Mouse (Mus musculus): ENCODE results near the gene Uxs1. TPM values are rescaled to one million over a fixed set of nuclear protein-coding genes. Genes with fewer than 3 reads are reported as not detected.
A peak's percentile ranks its signal among the peaks of the same experiment; 100 is the strongest.

The Uxs1 gene
- 21.1 and 22.0 TPM in 2 replicates for polyA plus RNA-seq (2014; fragmentation: Nextera tagmentation; extraction: Ambion mirVana)

DNA sequence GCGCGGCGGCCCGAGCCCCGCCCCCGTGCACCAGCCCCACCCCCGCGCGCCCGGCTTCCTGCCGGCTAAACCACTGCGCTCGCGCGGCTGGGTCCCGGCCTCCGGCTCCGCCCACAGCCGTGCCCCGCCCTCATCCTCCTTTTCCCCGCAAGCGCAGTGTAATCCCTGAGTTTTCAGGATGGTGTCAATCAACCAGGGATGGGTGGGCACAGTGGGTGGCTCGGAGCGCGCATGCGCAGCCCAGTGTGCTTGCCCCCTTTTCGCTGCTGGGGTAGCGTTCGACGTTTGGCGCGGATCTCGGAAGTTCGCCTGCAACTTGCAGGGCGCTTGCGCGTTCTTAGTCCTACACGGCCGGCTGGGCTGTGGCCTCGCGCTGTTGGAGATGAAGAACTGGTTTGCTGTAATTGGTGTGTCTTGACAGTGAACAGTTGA is at the start of gene Uxs1:
Gene Uxs1, minus strand, starts transcription at position 38 of the 432 bp plus-strand sequence.
- Histone ChIP-seq H3K4me1 (replicated peaks; ENCODE audit: control insufficient read depth, insufficient read depth, low read length) (peaks cover 2% of the 10 kb centered on the region; the same call in 1 of the 2 replicates), H3K4me2 (ENCODE audit: low read depth, low read length, severe bottlenecking) (peak within 1 kb of the TSS; percentile 89), H3K27me3 (ENCODE audit: control insufficient read depth, insufficient read depth, low read length) (no peaks in the 10 kb centered on the region), H3K9me3 (ENCODE audit: control insufficient read depth, low read length) (no peaks in the 10 kb centered on the region), H3K36me3 (ENCODE audit: control insufficient read depth, insufficient read depth, low read length) (no peaks in the 10 kb centered on the region), H3K9ac (ENCODE audit: low read length) (peak within 1 kb of the TSS; percentile 87), H3K4me3 (ENCODE audit: low read depth, low read length) (peak within 1 kb of the TSS; percentile 83), H3K27ac (ENCODE audit: low read depth, low read length) (peak within 1 kb of the TSS; percentile 89)
- DNase-seq (ENCODE audit: low spot score) (peak; percentile 99), ATAC-seq (replicated peaks; ENCODE audit: low FRiP score) (peak; percentile 98)
- WGBS, result 1% methylated on average over 40 of the region's 41 CpGs

DNA sequence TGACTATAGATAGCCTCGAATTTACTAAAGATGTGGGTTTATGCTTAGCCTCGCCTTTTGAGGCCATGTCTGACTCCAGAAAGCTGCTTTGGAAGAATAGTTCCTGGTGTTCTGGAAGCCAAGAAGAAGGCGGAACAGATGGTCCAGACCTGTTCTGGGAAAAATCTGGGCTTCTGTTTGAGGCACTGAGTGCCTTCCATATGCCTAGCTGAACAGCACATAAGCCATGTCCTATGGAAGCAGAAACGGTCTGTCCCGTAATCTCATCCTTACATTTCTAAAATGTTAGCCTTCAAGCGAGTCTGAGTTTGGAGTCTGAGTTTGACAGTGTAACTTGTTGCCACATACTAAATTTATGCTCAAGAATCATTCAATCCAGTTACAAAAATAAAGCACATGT is 49.6 kb upstream of the Uxs1 start:
- ATAC-seq (replicated peaks; ENCODE audit: low FRiP score), result no peak
- Histone ChIP-seq H3K36me3 (ENCODE audit: control insufficient read depth, insufficient read depth, low read length) (no peaks in the 10 kb centered on the region), H3K4me3 (ENCODE audit: low read depth, low read length) (no peak overlapping the region), H3K27me3 (ENCODE audit: control insufficient read depth, insufficient read depth, low read length) (no peaks in the 10 kb centered on the region), H3K9ac (ENCODE audit: low read length) (no peak overlapping the region), H3K27ac (ENCODE audit: low read depth, low read length) (no peak overlapping the region), H3K4me1 (replicated peaks; ENCODE audit: control insufficient read depth, insufficient read depth, low read length) (no peaks in the 10 kb centered on the region), H3K9me3 (ENCODE audit: control insufficient read depth, low read length) (no peaks in the 10 kb centered on the region), H3K4me2 (ENCODE audit: low read depth, low read length, severe bottlenecking) (no peak overlapping the region)
- no peak for DNase-seq (ENCODE audit: low spot score)
- 89% methylated on average over 6 of the region's 6 CpGs for WGBS

DNA sequence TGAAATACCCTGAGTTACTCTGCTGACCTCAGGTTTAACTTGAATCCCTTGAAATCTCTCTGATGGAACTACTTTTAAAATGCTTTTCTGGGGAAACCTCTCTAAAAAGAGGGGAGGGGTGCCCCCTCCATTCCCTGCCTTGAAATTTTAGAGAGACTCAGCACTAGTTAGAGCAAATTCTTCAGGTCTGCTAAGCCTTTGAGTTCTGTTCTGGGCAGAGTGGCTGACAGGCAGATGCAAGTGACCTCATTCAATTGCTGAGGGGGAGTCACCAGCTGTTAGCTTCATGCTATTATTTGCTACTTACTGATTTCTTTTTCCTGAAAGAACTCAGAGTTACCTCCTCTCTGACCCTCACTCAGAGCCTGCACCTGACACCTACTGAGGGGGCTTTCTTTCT is 43.5 kb upstream of the Uxs1 start:
- Histone ChIP-seq H3K9ac (ENCODE audit: low read length) (no peak overlapping the region), H3K27me3 (ENCODE audit: control insufficient read depth, insufficient read depth, low read length) (no peaks in the 10 kb centered on the region), H3K36me3 (ENCODE audit: control insufficient read depth, insufficient read depth, low read length) (no peaks in the 10 kb centered on the region), H3K9me3 (ENCODE audit: control insufficient read depth, low read length) (no peaks in the 10 kb centered on the region), H3K4me1 (replicated peaks; ENCODE audit: control insufficient read depth, insufficient read depth, low read length) (no peaks in the 10 kb centered on the region), H3K4me3 (ENCODE audit: low read depth, low read length) (no peak overlapping the region), H3K27ac (ENCODE audit: low read depth, low read length) (no peak overlapping the region), H3K4me2 (ENCODE audit: low read depth, low read length, severe bottlenecking) (no peak overlapping the region)
- ATAC-seq (replicated peaks; ENCODE audit: low FRiP score) (no peak), DNase-seq (ENCODE audit: low spot score) (no peak)

DNA sequence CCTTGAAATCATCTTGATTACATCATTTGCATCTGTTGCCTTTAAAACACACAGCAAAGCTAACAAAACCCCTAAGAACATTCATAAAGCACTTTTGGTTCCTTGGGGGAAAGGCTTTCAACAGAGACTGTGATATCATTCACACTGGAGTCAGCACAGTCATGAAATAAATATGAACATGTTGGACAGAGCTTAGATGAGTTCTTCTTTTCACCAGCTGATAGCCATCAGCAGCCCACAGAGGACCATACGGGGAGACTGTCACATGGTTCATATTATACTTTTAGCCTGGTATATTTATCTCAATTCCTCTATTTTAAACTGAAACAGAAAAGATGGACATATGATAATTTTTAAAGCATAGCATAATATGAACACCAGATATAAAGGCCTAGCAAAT is 40.9 kb upstream of the Uxs1 start:
- no peak overlapping the region for H3K9ac ChIP-seq (ENCODE audit: low read length)
- no peaks in the 10 kb centered on the region for H3K36me3 ChIP-seq (ENCODE audit: control insufficient read depth, insufficient read depth, low read length)
- ATAC-seq (replicated peaks; ENCODE audit: low FRiP score) (no peak), DNase-seq (ENCODE audit: low spot score) (no peak)
- H3K27me3 ChIP-seq (ENCODE audit: control insufficient read depth, insufficient read depth, low read length), result no peaks in the 10 kb centered on the region
- H3K4me1 ChIP-seq (replicated peaks; ENCODE audit: control insufficient read depth, insufficient read depth, low read length), result no peaks in the 10 kb centered on the region
- no peak overlapping the region for H3K4me2 ChIP-seq (ENCODE audit: low read depth, low read length, severe bottlenecking)
- no peaks in the 10 kb centered on the region for H3K9me3 ChIP-seq (ENCODE audit: control insufficient read depth, low read length)
- no peak overlapping the region for H3K27ac ChIP-seq (ENCODE audit: low read depth, low read length)
- no peak overlapping the region for H3K4me3 ChIP-seq (ENCODE audit: low read depth, low read length)
- WGBS, result 82% methylated on average over 1 of the region's 1 CpGs

DNA sequence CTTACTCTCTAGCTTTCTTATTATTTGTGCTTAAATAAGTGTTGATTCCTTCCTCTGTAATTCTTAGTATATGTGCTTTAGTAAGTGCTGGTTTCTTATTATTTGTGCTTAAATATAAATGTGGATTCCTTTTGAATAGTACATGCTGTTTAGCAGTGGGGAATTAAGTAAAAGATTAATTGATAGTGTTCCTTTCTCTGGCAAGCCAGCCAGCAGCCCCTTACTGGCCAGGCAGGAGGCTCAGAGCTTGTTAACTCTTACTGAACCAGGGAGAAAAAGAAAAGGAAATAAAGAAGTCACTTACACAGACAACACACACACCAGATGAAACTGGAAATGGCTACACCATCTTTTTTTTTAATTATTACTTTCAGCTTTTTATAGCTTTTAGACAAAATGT is 37.2 kb upstream of the Uxs1 start:
- Histone ChIP-seq H3K9ac (ENCODE audit: low read length) (no peak overlapping the region), H3K27ac (ENCODE audit: low read depth, low read length) (no peak overlapping the region), H3K4me2 (ENCODE audit: low read depth, low read length, severe bottlenecking) (no peak overlapping the region), H3K4me1 (replicated peaks; ENCODE audit: control insufficient read depth, insufficient read depth, low read length) (no peaks in the 10 kb centered on the region), H3K4me3 (ENCODE audit: low read depth, low read length) (no peak overlapping the region), H3K36me3 (ENCODE audit: control insufficient read depth, insufficient read depth, low read length) (no peaks in the 10 kb centered on the region), H3K27me3 (ENCODE audit: control insufficient read depth, insufficient read depth, low read length) (no peaks in the 10 kb centered on the region), H3K9me3 (ENCODE audit: control insufficient read depth, low read length) (no peaks in the 10 kb centered on the region)
- no peak for ATAC-seq (replicated peaks; ENCODE audit: low FRiP score)
- no peak for DNase-seq (ENCODE audit: low spot score)

DNA sequence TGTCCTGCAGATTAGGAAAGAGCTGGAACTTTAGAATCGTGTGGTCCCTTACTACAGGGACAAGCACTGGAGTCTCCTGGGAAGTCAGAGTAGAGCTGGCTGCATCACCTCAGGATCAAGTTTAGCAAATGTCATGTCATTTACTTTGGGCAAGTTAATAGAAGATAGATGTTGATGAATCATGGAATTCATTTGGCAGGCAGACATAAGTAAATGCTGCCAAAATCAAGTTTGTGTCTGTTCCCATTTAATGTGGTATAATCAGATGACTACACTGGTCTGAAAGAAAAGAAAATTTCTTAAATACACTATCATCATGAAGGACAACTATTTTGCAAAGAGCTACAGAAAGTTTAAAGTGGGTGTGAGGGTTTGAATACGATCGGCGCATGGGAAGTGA is 35.0 kb upstream of the Uxs1 start:
- Histone ChIP-seq H3K9me3 (ENCODE audit: control insufficient read depth, low read length) (no peaks in the 10 kb centered on the region), H3K36me3 (ENCODE audit: control insufficient read depth, insufficient read depth, low read length) (no peaks in the 10 kb centered on the region), H3K27ac (ENCODE audit: low read depth, low read length) (no peak overlapping the region), H3K4me1 (replicated peaks; ENCODE audit: control insufficient read depth, insufficient read depth, low read length) (no peaks in the 10 kb centered on the region), H3K4me3 (ENCODE audit: low read depth, low read length) (no peak overlapping the region), H3K27me3 (ENCODE audit: control insufficient read depth, insufficient read depth, low read length) (no peaks in the 10 kb centered on the region), H3K4me2 (ENCODE audit: low read depth, low read length, severe bottlenecking) (no peak overlapping the region), H3K9ac (ENCODE audit: low read length) (no peak overlapping the region)
- DNase-seq (ENCODE audit: low spot score), result no peak
- no peak for ATAC-seq (replicated peaks; ENCODE audit: low FRiP score)
- 93% methylated on average over 4 of the region's 4 CpGs for WGBS

DNA sequence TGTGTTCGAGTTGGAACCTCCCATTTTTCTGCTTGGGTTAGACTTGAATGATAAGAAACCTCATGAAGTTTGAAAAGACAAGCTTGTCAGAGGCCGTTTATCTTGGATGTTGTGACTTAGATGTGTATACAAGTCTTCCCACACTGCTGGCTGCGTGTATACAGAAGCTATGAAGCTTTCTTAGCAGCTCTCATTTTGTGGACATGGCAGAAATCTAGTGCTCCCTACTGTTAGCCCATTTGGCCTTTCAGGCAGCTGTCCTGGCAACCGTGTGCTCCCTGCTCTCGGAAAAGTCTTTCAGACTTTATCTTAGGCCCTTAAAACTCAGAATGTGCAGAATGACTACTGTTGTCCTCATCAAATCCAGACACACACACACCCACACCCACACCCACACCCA is 31.4 kb upstream of the Uxs1 start:
- Histone ChIP-seq H3K4me1 (replicated peaks; ENCODE audit: control insufficient read depth, insufficient read depth, low read length) (no peaks in the 10 kb centered on the region), H3K9ac (ENCODE audit: low read length) (no peak overlapping the region), H3K9me3 (ENCODE audit: control insufficient read depth, low read length) (no peaks in the 10 kb centered on the region), H3K4me2 (ENCODE audit: low read depth, low read length, severe bottlenecking) (no peak overlapping the region), H3K27ac (ENCODE audit: low read depth, low read length) (no peak overlapping the region), H3K27me3 (ENCODE audit: control insufficient read depth, insufficient read depth, low read length) (no peaks in the 10 kb centered on the region), H3K36me3 (ENCODE audit: control insufficient read depth, insufficient read depth, low read length) (no peaks in the 10 kb centered on the region), H3K4me3 (ENCODE audit: low read depth, low read length) (no peak overlapping the region)
- 83% methylated on average over 5 of the region's 5 CpGs for WGBS
- ATAC-seq (replicated peaks; ENCODE audit: low FRiP score) (no peak), DNase-seq (ENCODE audit: low spot score) (no peak)

DNA sequence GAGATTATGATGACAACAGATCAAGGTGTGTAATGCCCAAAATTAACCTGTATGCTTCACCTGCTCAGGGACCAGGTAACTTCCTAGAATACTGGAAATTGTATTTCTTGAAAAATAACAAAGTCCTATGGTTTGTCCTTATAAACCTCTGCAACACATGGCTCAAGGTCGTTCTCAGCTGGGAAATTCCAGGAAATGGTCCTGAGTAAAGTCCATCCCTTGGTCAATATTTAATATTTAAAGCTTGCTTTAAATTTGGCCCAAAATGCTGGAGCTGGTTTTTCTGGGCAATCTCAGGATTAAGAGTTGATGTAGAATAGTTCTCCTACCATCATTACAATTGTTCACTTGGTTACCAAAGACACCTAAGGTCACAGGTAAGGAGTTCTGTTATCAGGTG is 30.1 kb upstream of the Uxs1 start:
- no peaks in the 10 kb centered on the region for H3K4me1 ChIP-seq (replicated peaks; ENCODE audit: control insufficient read depth, insufficient read depth, low read length)
- H3K4me3 ChIP-seq (ENCODE audit: low read depth, low read length), result no peak overlapping the region
- H3K4me2 ChIP-seq (ENCODE audit: low read depth, low read length, severe bottlenecking), result no peak overlapping the region
- DNase-seq (ENCODE audit: low spot score) (no peak), ATAC-seq (replicated peaks; ENCODE audit: low FRiP score) (no peak)
- H3K27me3 ChIP-seq (ENCODE audit: control insufficient read depth, insufficient read depth, low read length), result no peaks in the 10 kb centered on the region
- no peak overlapping the region for H3K9ac ChIP-seq (ENCODE audit: low read length)
- no peak overlapping the region for H3K27ac ChIP-seq (ENCODE audit: low read depth, low read length)
- H3K36me3 ChIP-seq (ENCODE audit: control insufficient read depth, insufficient read depth, low read length), result no peaks in the 10 kb centered on the region
- no peaks in the 10 kb centered on the region for H3K9me3 ChIP-seq (ENCODE audit: control insufficient read depth, low read length)
- 73% methylated on average over 1 of the region's 1 CpGs for WGBS

DNA sequence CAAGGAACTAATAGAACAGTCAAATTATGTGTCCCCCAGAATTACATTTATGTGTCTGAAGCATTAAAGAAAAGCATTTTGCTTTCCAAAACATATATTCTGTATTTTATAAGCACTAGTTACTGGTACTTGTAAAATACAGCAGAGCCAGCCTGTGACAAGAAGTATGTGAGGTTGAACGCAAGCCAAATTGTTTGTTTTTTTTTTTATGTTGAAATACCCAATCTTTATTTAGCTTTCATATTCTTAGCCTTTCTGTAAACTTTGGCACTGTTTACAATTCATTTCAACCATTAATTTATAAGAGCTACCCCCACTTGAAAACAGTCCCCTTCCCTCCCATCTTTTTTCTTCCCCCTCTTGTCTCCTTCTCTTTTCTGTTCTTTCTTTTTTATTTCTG is 28.0 kb upstream of the Uxs1 start:
- Histone ChIP-seq H3K27ac (ENCODE audit: low read depth, low read length) (no peak overlapping the region), H3K4me3 (ENCODE audit: low read depth, low read length) (no peak overlapping the region), H3K4me2 (ENCODE audit: low read depth, low read length, severe bottlenecking) (no peak overlapping the region), H3K36me3 (ENCODE audit: control insufficient read depth, insufficient read depth, low read length) (no peaks in the 10 kb centered on the region), H3K9me3 (ENCODE audit: control insufficient read depth, low read length) (no peaks in the 10 kb centered on the region), H3K27me3 (ENCODE audit: control insufficient read depth, insufficient read depth, low read length) (no peaks in the 10 kb centered on the region), H3K9ac (ENCODE audit: low read length) (no peak overlapping the region), H3K4me1 (replicated peaks; ENCODE audit: control insufficient read depth, insufficient read depth, low read length) (no peaks in the 10 kb centered on the region)
- ATAC-seq (replicated peaks; ENCODE audit: low FRiP score), result no peak
- no peak for DNase-seq (ENCODE audit: low spot score)
- WGBS, result 85% methylated on average over 1 of the region's 1 CpGs

Measured in forebrain, embryonic 11.5 days (tissue).